Mouse (Mus musculus) G1E (cell line): ENCODE results near the gene Fam3b.

Experiments used
- CTCF ChIP-seq: IDR thresholded peaks from 2 replicates; pipeline ENCODE4 v1.5.1; 2012; ENCODE audit warnings: low read depth, low read length, inconsistent platforms, mixed read lengths
- GATA1 ChIP-seq: IDR thresholded peaks from 2 replicates; pipeline ENCODE4 v1.6.1; 2012; ENCODE audit warnings: borderline replicate concordance, low read length, inconsistent platforms, mixed read lengths
- GATA2 ChIP-seq: IDR thresholded peaks from 2 replicates; pipeline ENCODE4 v1.6.1; 2012; ENCODE audit warnings: low read depth, low read length, inconsistent platforms, borderline replicate concordance
- POLR2AphosphoS5 ChIP-seq: IDR thresholded peaks from 2 replicates; pipeline ENCODE4 v1.6.1; 2012; ENCODE audit warnings: low read depth, low read length, inconsistent platforms; ENCODE audit not compliant: insufficient replicate concordance
- TAL1 ChIP-seq: conservative IDR thresholded peaks from 2 replicates; pipeline ENCODE4 v1.6.1; 2012; ENCODE audit warnings: low read depth, low read length, inconsistent platforms, mixed read lengths

DNA sequence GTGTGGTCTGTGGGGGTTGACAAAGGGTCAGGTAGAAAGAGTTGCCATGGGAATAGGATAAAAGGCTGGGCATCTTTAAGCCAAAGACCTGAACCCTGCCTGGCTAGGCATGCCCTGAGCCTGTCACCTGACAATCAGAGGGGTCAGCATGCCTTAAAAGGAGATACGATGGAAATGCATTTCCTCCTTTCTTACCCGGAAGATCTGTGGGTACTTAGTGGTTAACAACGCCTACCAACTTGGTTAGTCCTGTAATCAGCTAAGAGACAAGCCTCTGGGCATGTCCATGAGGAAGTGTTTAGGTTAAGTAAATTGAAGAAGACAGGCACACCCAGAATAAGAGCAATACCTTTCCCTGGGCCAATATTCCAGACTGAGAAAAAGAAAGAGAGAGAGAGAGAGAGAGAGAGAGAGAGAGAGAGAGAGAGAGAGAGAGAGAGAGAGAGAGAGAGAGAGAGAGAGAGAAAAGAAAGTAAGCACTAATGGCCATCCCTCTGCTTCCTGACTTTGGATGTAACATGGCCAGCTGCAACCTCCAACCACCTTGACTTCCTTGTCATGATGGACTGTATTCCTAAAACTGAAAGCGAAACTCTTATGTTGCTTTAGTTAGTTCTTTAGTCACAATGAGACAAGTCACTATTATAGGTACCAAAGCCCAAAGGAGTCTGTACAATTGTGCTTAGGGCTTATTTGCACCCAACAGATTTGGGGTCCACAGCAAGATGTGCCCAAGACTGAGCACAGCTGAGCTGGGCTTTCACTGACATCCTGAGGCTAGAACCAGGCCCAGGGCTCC, 46.4 kb downstream of the Fam3b start:
- TF ChIP-seq CTCF (no peak), GATA1 (no peak), POLR2AphosphoS5 (no peak), TAL1 (no peak), GATA2 (no peak)
